Mouse (Mus musculus): ENCODE results near the gene Hs3st3b1. TPM values are rescaled to one million over a fixed set of nuclear protein-coding genes. Genes with fewer than 3 reads are reported as not detected.

Hs3st3b1 gene
- total RNA-seq, 2 experiments from 2014 or later: not detected

DNA sequence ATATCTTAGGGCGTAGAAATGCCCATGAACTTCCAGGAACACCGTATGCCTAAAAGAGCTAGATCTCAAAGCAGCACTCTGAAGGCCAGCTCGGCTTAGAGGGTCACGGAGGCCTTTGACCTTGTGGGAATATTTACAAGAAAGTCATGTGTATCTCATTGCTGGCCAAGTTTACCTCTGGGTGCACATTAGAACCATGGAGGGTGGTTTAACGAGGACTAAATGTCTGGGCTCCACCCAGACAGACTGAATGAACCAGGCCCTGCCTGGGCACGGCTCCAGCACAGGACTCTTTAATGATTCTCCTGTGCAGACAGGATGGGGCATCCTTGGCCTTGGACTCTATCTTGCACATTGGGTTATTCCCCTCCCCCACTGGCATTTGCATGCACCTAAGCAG, 27.9 kb downstream of the Hs3st3b1 start:
- no peak for ATAC-seq (replicated peaks; ENCODE audit: low FRiP score, poor library complexity, severe bottlenecking)

DNA sequence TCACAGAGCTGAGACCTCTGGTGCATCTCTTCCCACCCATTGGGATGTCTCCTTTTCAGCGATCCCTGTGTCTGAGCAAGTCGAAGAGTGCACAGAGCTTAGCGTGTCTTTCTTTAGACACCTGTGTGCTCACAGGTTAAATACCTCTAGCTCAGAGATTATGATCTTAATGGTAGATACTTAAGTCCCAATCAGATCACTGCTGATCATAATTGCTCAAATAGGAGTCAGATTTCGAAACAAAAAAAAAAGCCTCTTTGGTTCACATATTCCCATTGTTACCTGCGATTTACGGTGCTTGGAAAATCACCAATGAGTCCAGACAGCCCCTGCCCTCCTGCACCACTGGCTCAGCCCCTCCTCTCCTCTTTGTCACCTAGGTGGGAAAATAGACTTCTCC, 28.5 kb downstream of the Hs3st3b1 start:
- no peak for ATAC-seq (replicated peaks; ENCODE audit: low FRiP score, poor library complexity, severe bottlenecking)

GRCm38 (mm10) chr11:63891479-63892020, 30.5 kb downstream of the Hs3st3b1 start:
- no peak for ATAC-seq (replicated peaks; ENCODE audit: low FRiP score, poor library complexity, severe bottlenecking)

DNA sequence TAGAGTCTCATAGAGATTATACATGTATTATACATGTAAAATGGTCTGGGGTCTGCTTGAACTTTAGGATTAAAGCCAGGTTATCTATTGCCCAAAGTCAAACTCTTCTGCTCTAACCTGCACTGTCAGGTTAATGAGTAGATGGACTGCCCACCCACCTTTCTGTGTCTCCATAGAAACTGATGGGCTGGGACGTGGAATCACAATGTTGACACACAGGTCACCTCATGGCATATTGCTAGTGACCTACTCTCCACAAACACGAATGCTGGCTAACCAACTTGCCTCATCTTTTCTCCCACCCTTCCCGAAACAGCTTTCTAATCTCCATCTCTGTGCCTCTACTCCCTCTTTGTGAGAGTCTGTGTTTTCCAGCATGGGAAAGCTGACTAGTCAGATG, 38.7 kb downstream of the Hs3st3b1 start:
- ATAC-seq (replicated peaks; ENCODE audit: low FRiP score, poor library complexity, severe bottlenecking): no peak

DNA sequence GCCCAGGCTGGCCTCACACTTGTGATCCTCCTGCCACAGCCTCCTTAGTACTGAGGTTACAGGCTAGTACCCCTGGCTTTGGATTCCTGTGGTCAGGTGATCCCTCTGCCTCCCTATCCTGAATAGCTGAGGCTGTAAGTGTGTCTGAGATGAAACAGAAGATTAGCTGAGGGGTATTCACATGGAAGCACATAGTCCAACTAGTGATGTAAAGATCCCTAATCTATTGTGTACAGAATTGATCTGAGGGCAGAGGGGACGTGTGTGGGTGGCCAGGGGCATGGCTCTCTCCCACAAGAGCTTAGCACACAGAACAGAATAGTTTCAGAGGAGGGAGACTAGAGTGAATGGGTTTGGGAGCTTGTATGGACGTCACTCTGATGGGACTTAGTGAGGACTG, 41.8 kb downstream of the Hs3st3b1 start:
- ATAC-seq (replicated peaks; ENCODE audit: low FRiP score, poor library complexity, severe bottlenecking): no peak

- no peak for ATAC-seq (replicated peaks; ENCODE audit: low FRiP score, poor library complexity, severe bottlenecking)
These were observed 42.8 kb downstream of the Hs3st3b1 start for GRCm38 (mm10) chr11:63879261-63879660.

- no peak for ATAC-seq (replicated peaks; ENCODE audit: low FRiP score, poor library complexity, severe bottlenecking)
These were observed 43.5 kb downstream of the Hs3st3b1 start for GRCm38 (mm10) chr11:63878616-63879015.

DNA sequence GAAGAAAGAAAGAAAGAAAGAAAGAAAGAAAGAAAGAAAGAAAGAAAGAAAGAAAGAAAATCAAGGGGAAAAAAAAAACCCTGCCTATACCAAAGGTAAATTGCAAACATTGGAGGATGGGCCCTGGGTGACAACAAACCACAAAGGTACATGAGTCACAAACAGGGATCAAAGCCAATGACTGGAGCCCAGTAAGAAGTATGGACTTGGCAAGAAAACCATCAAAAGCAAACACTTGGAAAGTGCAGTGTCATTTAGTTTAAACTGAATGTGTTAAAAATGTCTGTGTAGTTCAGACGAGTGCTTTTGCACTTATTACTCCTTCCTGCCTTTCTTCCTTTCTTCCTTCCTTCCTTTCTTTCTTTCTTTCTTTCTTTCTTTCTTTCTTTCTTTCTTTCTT, 59.3 kb downstream of the Hs3st3b1 start:
- no peak for ATAC-seq (replicated peaks; ENCODE audit: low FRiP score, poor library complexity, severe bottlenecking)

GRCm38 (mm10) chr11:63861982-63862381, 60.1 kb downstream of the Hs3st3b1 start:
- no peak for ATAC-seq (replicated peaks; ENCODE audit: low FRiP score, poor library complexity, severe bottlenecking)

- no peak for ATAC-seq (replicated peaks; ENCODE audit: low FRiP score, poor library complexity, severe bottlenecking)
These were observed 70.9 kb downstream of the Hs3st3b1 start for GRCm38 (mm10) chr11:63851041-63851730.

- ATAC-seq (replicated peaks; ENCODE audit: low FRiP score, poor library complexity, severe bottlenecking): no peak
These were observed 71.8 kb downstream of the Hs3st3b1 start for GRCm38 (mm10) chr11:63850261-63850660.

GRCm38 (mm10) chr11:63845379-63845778, 76.7 kb downstream of the Hs3st3b1 start:
- no peak for ATAC-seq (replicated peaks; ENCODE audit: low FRiP score, poor library complexity, severe bottlenecking)

GRCm38 (mm10) chr11:63844701-63845100, 77.4 kb downstream of the Hs3st3b1 start:
- no peak for ATAC-seq (replicated peaks; ENCODE audit: low FRiP score, poor library complexity, severe bottlenecking)

DNA sequence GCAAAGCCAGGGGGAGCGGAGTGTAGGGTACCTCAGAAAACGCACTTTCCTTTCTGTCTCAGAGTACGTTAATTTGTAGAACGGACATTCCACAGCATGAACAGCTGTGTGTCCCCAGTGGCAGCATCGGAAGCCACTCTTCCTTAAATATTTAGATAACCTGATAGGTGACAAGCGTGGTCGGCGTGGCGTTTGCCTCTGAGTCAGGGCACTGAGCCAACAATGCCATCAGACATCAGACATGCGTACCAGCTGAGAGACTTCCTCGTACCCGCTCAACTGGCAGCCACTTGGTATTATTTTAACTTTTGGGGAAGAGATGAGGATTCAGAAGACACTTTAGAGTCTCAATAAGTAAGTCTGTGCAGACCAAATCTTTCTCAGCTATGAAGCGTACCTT, 84.6 kb downstream of the Hs3st3b1 start:
- no peak for ATAC-seq (replicated peaks; ENCODE audit: low FRiP score, poor library complexity, severe bottlenecking)

Other genes with a start within 250 kb of the Hs3st3b1 start
- 1.7 and 4.7 TPM in 2 replicates for gene Cox10, start 157.2 kb upstream of the Hs3st3b1 start, total RNA-seq (2015; ENCODE audit: low replicate concordance)
- gene Cox10, start 157.2 kb upstream of the Hs3st3b1 start, total RNA-seq (2017; ENCODE audit: low replicate concordance): 0.08 and 5.4 TPM in 2 replicates

All from erythroid progenitor cell, adult 5-6 weeks (primary cell).